Mouse (Mus musculus) liver, embryonic 11.5 days (tissue): ENCODE measurements at regions not wholly inside any gene's neighbourhood (a gene's known extent, or its start where the extent isn't known, plus 50 kb on each side); places are given as distances from the start of the nearest gene placed in this dataset.

Source experiments
- ATAC-seq: fragments of 200-750 bp; cut with Nextera tagmentation; replicated peaks from 2 replicates; pipeline ENCODE4 v1.8.0; 2017; ENCODE audit warnings: moderate number of reproducible peaks, mild to moderate bottlenecking, moderate TSS enrichment, moderate library complexity; ENCODE audit not compliant: low FRiP score
- DNase-seq: peaks from one replicate; pipeline ENCODE4 v3.0.0-alpha.2; 2017; ENCODE audit warnings: low spot score
- H3K27ac ChIP-seq: fragments of 300-500 bp; sonication (generic); 2 replicates; pipeline ENCODE4 v1.5.1; 2014; ENCODE audit warnings: mild to moderate bottlenecking, low read depth, low read length, control low read depth
- H3K27me3 ChIP-seq: fragments of 300-500 bp; sonication (generic); replicated peaks from 2 replicates; pipeline ENCODE4 v1.6.1; 2014; ENCODE audit warnings: low read length, mixed read lengths; ENCODE audit not compliant: control insufficient read depth, insufficient read depth
- H3K36me3 ChIP-seq: fragments of 300-500 bp; sonication (generic); 2 replicates; pipeline ENCODE4 v1.6.1; 2014; ENCODE audit warnings: mild to moderate bottlenecking, low read length, moderate library complexity, mixed read lengths; ENCODE audit not compliant: control insufficient read depth, insufficient read depth
- H3K4me1 ChIP-seq: fragments of 300-500 bp; sonication (generic); replicated peaks from 2 replicates; pipeline ENCODE4 v1.6.1; 2014; ENCODE audit warnings: low read length, mixed read lengths; ENCODE audit not compliant: control insufficient read depth, insufficient read depth
- H3K4me2 ChIP-seq: fragments of 300-500 bp; sonication (generic); 2 replicates; pipeline ENCODE4 v1.6.1; 2014; ENCODE audit warnings: mild to moderate bottlenecking, control low read depth, moderate library complexity
- H3K4me3 ChIP-seq: fragments of 300-500 bp; sonication (generic); 2 replicates; pipeline ENCODE4 v1.5.1; 2014; ENCODE audit warnings: low read depth, low read length, control low read depth
- H3K9ac ChIP-seq: fragments of 300-500 bp; sonication (generic); 2 replicates; pipeline ENCODE4 v1.6.1; 2014; ENCODE audit warnings: low read depth, low read length, control low read depth
- H3K9me3 ChIP-seq: fragments of 300-500 bp; sonication (generic); 2 replicates; pipeline ENCODE4 v1.6.1; 2016; ENCODE audit warnings: low read length, inconsistent platforms, mixed read lengths; ENCODE audit not compliant: control insufficient read depth
- WGBS: fragments of 180-500 bp; shearing (Covaris S2); extraction: QIAGEN DNeasy Blood & Tissue Kit; methylation state at CpG from one replicate; pipeline ENCODE4 v1.1.7; 2014; 5-methylcytosine and 5-hydroxymethylcytosine counted together

DNA sequence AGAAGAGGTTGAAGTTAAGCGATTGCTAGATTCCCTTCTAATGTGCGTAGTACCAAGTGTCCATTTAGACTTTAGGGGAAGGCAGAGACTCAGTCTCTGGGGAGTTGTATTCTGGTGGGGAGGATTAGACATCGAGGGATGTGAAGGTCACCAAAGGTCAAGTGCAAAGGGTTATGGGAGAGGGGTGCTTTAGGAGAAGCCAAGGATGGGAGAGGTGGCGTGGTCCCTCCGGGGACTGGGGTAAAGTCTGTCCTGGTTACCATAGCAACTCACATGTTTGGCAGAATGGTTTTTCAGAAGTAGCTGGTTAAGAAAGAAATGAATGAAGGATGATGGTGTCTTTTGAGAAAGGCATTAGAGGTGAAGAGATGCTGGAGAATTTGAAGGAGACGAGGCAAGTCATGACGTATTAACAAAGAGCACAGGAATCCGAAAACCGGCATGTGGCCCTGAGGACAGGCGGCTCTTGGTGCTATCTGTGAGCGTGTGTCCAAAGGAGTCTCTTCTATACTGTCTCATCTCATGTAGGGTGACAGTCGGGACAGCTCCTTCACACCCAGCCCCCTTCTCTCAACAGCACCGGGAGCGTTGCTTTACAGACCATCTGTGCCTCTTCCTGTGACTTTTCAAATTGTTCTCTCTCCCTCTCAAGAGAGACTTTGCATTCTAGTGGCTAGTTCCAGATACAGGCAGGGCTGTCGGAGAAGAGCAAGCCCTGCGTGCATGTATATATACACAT, 125.6 kb upstream of the Aldh1b1 start:
- ATAC-seq (no peak), DNase-seq (no peak)
- 59% methylated on average over 16 of the region's 16 CpGs for WGBS

DNA sequence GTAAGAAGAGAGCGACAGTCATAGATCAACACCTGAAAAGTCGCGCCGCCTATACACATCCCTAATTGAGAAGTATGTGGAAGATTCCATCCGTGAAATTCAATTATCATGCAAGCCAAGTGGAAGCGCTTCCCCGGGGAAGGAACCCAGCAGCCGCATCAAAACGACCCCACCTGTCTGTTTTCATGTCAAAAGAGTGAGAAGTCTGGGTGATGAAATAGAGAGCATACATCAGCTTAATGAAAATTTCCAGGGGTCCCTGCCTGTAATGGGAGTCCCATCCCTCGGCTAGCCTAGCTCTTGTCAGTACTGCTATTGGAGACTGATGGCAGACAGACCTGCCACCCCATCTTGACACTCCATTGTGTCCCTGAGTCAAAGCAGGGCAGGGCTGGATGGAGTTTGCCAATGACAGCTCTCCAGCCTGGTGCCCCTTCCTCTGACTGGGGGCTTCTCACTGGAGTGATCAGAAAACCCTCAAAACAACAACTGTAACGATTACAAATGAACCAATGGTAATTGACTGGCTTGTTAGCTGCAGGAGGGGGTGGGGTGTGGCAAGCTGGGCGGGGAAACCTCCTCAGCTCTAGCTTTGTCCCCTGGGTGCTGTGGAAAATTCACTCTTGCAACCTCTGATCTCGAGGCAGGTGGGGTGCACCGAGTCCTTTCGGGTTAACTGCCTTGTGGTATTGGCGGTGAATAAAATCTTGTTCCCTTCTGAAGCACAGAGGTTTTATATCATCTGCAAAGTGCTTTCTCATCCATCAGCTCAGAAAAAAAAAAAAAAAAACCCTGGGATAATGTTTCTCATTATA, 126.4 kb upstream of the Aldh1b1 start:
- no peak for ATAC-seq
- Histone ChIP-seq H3K27ac (no peak overlapping the region), H3K4me3 (no peak overlapping the region), H3K4me2 (no peak overlapping the region), H3K27me3 (no peaks in the 10 kb centered on the region; the same call in 1 of the 2 replicates), H3K9me3 (no peaks in the 10 kb centered on the region), H3K36me3 (no peaks in the 10 kb centered on the region), H3K9ac (no peak overlapping the region), H3K4me1 (no peaks in the 10 kb centered on the region)
- no peak for DNase-seq
- WGBS, result 58% methylated on average over 16 of the region's 16 CpGs

More for the DNA sequence above, 125.6 kb upstream of the Aldh1b1 start:
- Histone ChIP-seq H3K36me3 (no peaks in the 10 kb centered on the region), H3K27me3 (no peaks in the 10 kb centered on the region; the same call in 1 of the 2 replicates), H3K9ac (no peak overlapping the region), H3K9me3 (no peaks in the 10 kb centered on the region), H3K4me3 (no peak overlapping the region), H3K27ac (no peak overlapping the region), H3K4me2 (no peak overlapping the region), H3K4me1 (no peaks in the 10 kb centered on the region)

DNA sequence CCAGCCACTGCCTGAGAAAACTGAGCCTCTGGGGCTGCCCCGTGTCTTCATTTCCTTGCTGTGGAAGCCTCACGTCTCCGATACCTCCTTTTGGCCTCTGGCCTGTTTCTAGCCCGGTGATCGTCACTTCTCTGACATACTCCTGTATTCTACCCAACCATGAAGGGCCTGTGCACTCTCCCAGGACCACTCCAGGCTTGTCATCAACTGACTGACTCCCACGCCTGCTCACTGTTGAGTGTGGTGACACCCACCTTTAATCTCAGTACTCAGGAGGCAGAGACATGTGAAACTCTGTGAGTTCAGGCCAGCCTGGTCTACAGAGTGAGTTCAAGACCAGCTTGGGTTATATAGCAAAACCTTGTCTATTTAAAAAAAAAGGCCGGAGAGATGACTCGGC, 132.1 kb upstream of the Shb start:
- WGBS, result 82% methylated on average over 8 of the region's 8 CpGs
- H3K4me3 ChIP-seq, result no peak overlapping the region
- no peaks in the 10 kb centered on the region for H3K27me3 ChIP-seq
- H3K9me3 ChIP-seq, result no peaks in the 10 kb centered on the region
- H3K4me1 ChIP-seq, result no peaks in the 10 kb centered on the region
- no peak for ATAC-seq
- H3K4me2 ChIP-seq, result no peak overlapping the region
- H3K27ac ChIP-seq, result no peak overlapping the region
- no peak for DNase-seq
- H3K9ac ChIP-seq, result no peak overlapping the region
- no peaks in the 10 kb centered on the region for H3K36me3 ChIP-seq

DNA sequence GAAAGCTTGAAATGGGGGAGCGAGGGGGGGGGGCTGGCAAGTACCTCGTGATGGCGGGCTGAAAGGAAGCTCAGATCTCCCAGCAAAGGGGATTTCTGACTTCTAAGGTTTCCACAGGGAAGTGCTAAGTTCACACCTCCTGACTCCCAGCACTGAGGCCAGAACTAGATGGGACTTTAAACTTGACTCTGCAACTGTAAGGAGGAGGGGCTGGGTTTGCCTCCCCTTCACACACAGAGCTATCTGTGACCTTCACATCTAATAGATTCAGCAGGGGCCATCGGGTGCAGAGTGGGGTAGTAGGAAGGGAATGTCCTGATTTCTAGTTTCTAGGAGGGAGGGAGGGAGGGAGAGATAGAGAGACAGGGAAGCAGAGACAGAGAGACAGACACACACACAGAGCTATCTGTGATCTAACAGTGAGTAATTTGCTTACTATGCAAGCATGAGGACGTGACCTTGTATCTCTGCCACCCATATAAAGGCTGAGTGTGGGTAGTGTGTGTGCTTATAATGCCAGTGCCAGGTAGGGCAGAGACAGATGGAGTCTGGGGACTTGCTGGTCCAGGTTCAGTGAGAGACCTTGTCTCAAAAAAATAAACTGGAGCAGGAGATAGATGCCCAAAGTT, 125.2 kb upstream of the Shb start:
- Histone ChIP-seq H3K4me3 (no peak overlapping the region), H3K9me3 (no peaks in the 10 kb centered on the region), H3K27me3 (no peaks in the 10 kb centered on the region), H3K4me1 (peaks cover 2% of the 10 kb centered on the region), H3K4me2 (no peak overlapping the region), H3K27ac (no peak overlapping the region), H3K9ac (no peak overlapping the region), H3K36me3 (no peaks in the 10 kb centered on the region)
- 29% methylated on average over 5 of the region's 5 CpGs for WGBS
- DNase-seq, result no peak
- no peak for ATAC-seq

DNA sequence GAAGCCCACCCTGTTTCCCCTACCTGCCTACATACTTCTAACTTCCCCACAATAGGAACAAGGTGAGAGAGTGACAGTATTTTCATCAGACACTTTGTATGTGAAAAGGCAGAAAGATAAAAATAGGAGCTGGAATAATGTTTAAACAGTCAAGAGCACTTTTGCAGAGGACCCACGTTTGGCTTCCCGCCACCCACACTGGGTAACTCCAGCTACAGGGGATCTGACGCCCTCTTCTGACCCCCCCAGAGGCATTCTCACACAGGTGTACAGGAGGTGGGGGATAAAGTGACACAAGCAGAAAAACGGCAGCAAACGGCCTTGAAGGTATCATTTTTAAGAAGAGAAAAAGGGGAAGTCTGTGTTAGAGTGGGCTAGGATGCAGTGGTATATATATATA, 123.5 kb upstream of the Shb start:
- no peak for ATAC-seq
- no peaks in the 10 kb centered on the region for H3K36me3 ChIP-seq
- H3K9me3 ChIP-seq, result no peaks in the 10 kb centered on the region
- 47% methylated on average over 5 of the region's 5 CpGs for WGBS
- H3K4me2 ChIP-seq, result no peak overlapping the region
- peaks cover 2% of the 10 kb centered on the region for H3K4me1 ChIP-seq
- no peak overlapping the region for H3K4me3 ChIP-seq
- DNase-seq, result no peak
- no peak overlapping the region for H3K9ac ChIP-seq
- H3K27me3 ChIP-seq, result no peaks in the 10 kb centered on the region
- H3K27ac ChIP-seq, result no peak overlapping the region

DNA sequence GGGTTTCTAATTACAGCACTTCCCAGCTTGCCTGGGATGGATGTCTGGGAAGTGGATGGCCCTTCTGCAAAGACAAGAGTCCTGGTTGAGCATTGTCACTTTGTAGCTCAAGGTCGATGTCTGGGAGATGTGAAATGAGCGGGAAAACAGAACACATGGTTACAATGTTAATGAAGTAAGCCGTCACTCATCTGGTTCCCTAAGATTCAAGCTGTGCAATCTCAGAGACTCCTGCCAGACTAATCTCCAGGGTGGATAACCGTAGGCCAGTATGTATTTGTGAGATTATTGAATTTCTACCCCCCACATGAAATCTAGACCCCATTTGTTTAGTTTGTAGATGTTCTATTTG, 122.5 kb upstream of the Shb start:
- 20% methylated on average over 4 of the region's 4 CpGs for WGBS
- H3K4me2 ChIP-seq, result peak overlapping the region; percentile 21; the same call in 1 of the 2 replicates
- no peak for DNase-seq
- no peaks in the 10 kb centered on the region for H3K36me3 ChIP-seq
- H3K4me1 ChIP-seq, result peaks cover 2% of the 10 kb centered on the region
- no peak overlapping the region for H3K9ac ChIP-seq
- ATAC-seq, result no peak
- H3K27me3 ChIP-seq, result no peaks in the 10 kb centered on the region
- H3K27ac ChIP-seq, result no peak overlapping the region
- no peaks in the 10 kb centered on the region for H3K9me3 ChIP-seq
- no peak overlapping the region for H3K4me3 ChIP-seq

- H3K4me2 ChIP-seq, result peak overlapping the region; percentile 21; the same call in 1 of the 2 replicates
- no peaks in the 10 kb centered on the region for H3K9me3 ChIP-seq
- no peak overlapping the region for H3K27ac ChIP-seq
- no peak overlapping the region for H3K4me3 ChIP-seq
- no peaks in the 10 kb centered on the region for H3K36me3 ChIP-seq
- ATAC-seq, result no peak; the same call in 1 of the 2 replicates
- peak; percentile 37 for DNase-seq
- H3K9ac ChIP-seq, result no peak overlapping the region
- peaks cover 2% of the 10 kb centered on the region for H3K4me1 ChIP-seq
- 10% methylated on average over 14 of the region's 14 CpGs for WGBS
- H3K27me3 ChIP-seq, result no peaks in the 10 kb centered on the region
Observed at GRCm38 (mm10) chr4:45654019-45654803, 121.9 kb upstream of the Shb start.

- H3K9ac ChIP-seq, result no peak overlapping the region
- no peak overlapping the region for H3K4me3 ChIP-seq
- WGBS, result 85% methylated on average over 9 of the region's 9 CpGs
- H3K27me3 ChIP-seq, result no peaks in the 10 kb centered on the region
- H3K4me1 ChIP-seq, result no peaks in the 10 kb centered on the region
- no peaks in the 10 kb centered on the region for H3K9me3 ChIP-seq
- no peak overlapping the region for H3K27ac ChIP-seq
- DNase-seq (no peak), ATAC-seq (no peak)
- no peak overlapping the region for H3K4me2 ChIP-seq
- H3K36me3 ChIP-seq, result no peaks in the 10 kb centered on the region
Observed at GRCm38 (mm10) chr4:45648884-45649577, 116.8 kb upstream of the Shb start.
